Mouse (Mus musculus) erythroblast, embryonic 14.5 days (primary cell): Measurements from ENCODE around the gene Ramac.

Experiments used
- GATA1 ChIP-seq: IDR thresholded peaks from 2 replicates; pipeline ENCODE4 v1.6.1; 2012; ENCODE audit warnings: low read length, inconsistent platforms, mixed read lengths
- TAL1 ChIP-seq: IDR thresholded peaks from 3 replicates; pipeline ENCODE4 v1.6.1; 2012; ENCODE audit warnings: low read length, inconsistent platforms, mixed read lengths

DNA sequence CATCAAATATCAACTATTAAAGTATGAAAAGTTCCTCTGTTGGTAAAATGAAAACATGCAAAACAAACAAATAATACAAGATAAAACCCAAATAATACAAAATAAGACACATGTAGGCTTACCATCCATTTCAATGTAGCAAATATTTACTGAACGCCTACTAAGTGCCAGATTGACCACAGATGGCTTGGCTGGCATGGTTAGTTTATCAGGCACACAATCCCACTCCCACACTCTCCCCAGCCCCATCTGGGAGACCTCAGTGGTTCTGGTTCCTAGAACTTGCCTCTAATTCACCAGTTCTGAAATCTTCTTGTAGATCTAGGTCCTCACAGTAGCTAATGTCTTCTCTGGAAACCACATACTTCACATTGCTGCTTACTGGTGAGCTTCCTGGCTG is 44.1 kb upstream of the Ramac start:
- TF ChIP-seq GATA1 (no peak), TAL1 (no peak)
